Mouse (Mus musculus) heart, adult 2 months (tissue): ENCODE data around the gene Prkar2b.

Experiments
- CTCF ChIP-seq: fragments of 200-600 bp; IDR thresholded peaks from 2 replicates; pipeline ENCODE4 v1.8.1; 2022; ENCODE audit warnings: antibody characterized with exemption, mild to moderate bottlenecking, moderate library complexity
- POLR2A ChIP-seq: fragments of 200-500 bp; IDR thresholded peaks from 2 replicates; pipeline ENCODE4 v1.6.1; 2011; ENCODE audit warnings: mild to moderate bottlenecking, low read depth, low read length, control low read depth; ENCODE audit not compliant: insufficient read depth

GRCm38 (mm10) chr12:32104451-32104862 lies 43.4 kb upstream of the Prkar2b start:
- TF ChIP-seq CTCF (no peak), POLR2A (no peak)
